Mouse (Mus musculus): ENCODE results near the gene Fkbp5. TPM values are rescaled to one million over a fixed set of nuclear protein-coding genes. Genes with fewer than 3 reads are reported as not detected.

The Fkbp5 gene
- polyA plus RNA-seq, 1 experiment from 2014 or later, result 26.6 TPM

GRCm38 (mm10) chr17:28521920-28522319 is 4.6 kb upstream of the Fkbp5 start:
- H3K27ac ChIP-seq (replicated peaks), result no peak overlapping the region
- H3K4me3 ChIP-seq, result peak overlapping the region; percentile 74
- no peaks in the 10 kb centered on the region for H3K9me3 ChIP-seq
- peak overlapping the region; percentile 95 for H3K4me2 ChIP-seq
- peaks cover 34% of the 10 kb centered on the region for H3K4me1 ChIP-seq (replicated peaks)
- H3K27me3 ChIP-seq, result peaks cover 51% of the 10 kb centered on the region
- no peak for ATAC-seq (ENCODE audit: low read depth)
- H3K9ac ChIP-seq, result 0 out of 2 replicates have a peak overlapping the region, but pooled peaks have one; percentile 89
- no peaks in the 10 kb centered on the region for H3K36me3 ChIP-seq
- 25% methylated on average over 6 of the region's 6 CpGs for WGBS

GRCm38 (mm10) chr17:28521071-28521726 is 3.9 kb upstream of the Fkbp5 start:
- Histone ChIP-seq H3K27me3 (peaks cover 54% of the 10 kb centered on the region), H3K4me2 (no peak overlapping the region), H3K4me3 (no peak overlapping the region), H3K36me3 (no peaks in the 10 kb centered on the region), H3K9me3 (no peaks in the 10 kb centered on the region), H3K4me1 (replicated peaks) (peaks cover 35% of the 10 kb centered on the region), H3K27ac (replicated peaks) (no peak overlapping the region), H3K9ac (no peak overlapping the region)
- no peak for ATAC-seq (ENCODE audit: low read depth)
- 59% methylated on average over 5 of the region's 5 CpGs for WGBS

- ATAC-seq (ENCODE audit: low read depth), result no peak
- 81% methylated on average over 4 of the region's 4 CpGs for WGBS
- H3K27me3 ChIP-seq, result peaks cover 58% of the 10 kb centered on the region
These were observed 3.2 kb upstream of the Fkbp5 start for GRCm38 (mm10) chr17:28520561-28520960.

GRCm38 (mm10) chr17:28519827-28520226 is 2.5 kb upstream of the Fkbp5 start:
- Histone ChIP-seq H3K9me3 (no peaks in the 10 kb centered on the region), H3K4me1 (replicated peaks) (peaks cover 35% of the 10 kb centered on the region), H3K4me3 (no peak overlapping the region), H3K4me2 (no peak overlapping the region), H3K36me3 (no peaks in the 10 kb centered on the region), H3K27me3 (peaks cover 62% of the 10 kb centered on the region), H3K27ac (replicated peaks) (no peak overlapping the region), H3K9ac (no peak overlapping the region)
- ATAC-seq (ENCODE audit: low read depth), result no peak
- 96% methylated on average over 3 of the region's 3 CpGs for WGBS

More at GRCm38 (mm10) chr17:28520561-28520960, 3.2 kb upstream of the Fkbp5 start:
- Histone ChIP-seq H3K4me3 (no peak overlapping the region), H3K4me1 (replicated peaks) (peaks cover 35% of the 10 kb centered on the region), H3K9ac (no peak overlapping the region), H3K9me3 (no peaks in the 10 kb centered on the region), H3K36me3 (no peaks in the 10 kb centered on the region), H3K4me2 (no peak overlapping the region), H3K27ac (replicated peaks) (no peak overlapping the region)

- no peak for ATAC-seq (ENCODE audit: low read depth)
- no peaks in the 10 kb centered on the region for H3K9me3 ChIP-seq
- H3K4me2 ChIP-seq, result peak overlapping the region; percentile 90
- H3K27ac ChIP-seq (replicated peaks), result no peak overlapping the region
- no peaks in the 10 kb centered on the region for H3K36me3 ChIP-seq
- H3K4me1 ChIP-seq (replicated peaks), result peaks cover 35% of the 10 kb centered on the region
- peaks cover 50% of the 10 kb centered on the region for H3K27me3 ChIP-seq
- WGBS, result 13% methylated on average over 8 of the region's 8 CpGs
- peak overlapping the region; percentile 46 for H3K4me3 ChIP-seq
- peak overlapping the region; percentile 75 for H3K9ac ChIP-seq
These were observed 1.3 kb upstream of the Fkbp5 start for GRCm38 (mm10) chr17:28518615-28519071.

GRCm38 (mm10) chr17:28517956-28518614 is 758 bp upstream of the Fkbp5 start:
- H3K36me3 ChIP-seq, result no peaks in the 10 kb centered on the region
- H3K4me1 ChIP-seq (replicated peaks), result peaks cover 30% of the 10 kb centered on the region
- peaks cover 47% of the 10 kb centered on the region for H3K27me3 ChIP-seq
- H3K9me3 ChIP-seq, result no peaks in the 10 kb centered on the region
- peak overlapping the region; percentile 90 for H3K4me2 ChIP-seq
- peak overlapping the region; percentile 46 for H3K4me3 ChIP-seq
- H3K9ac ChIP-seq, result peak overlapping the region; percentile 75
- peak; percentile 64 for ATAC-seq (ENCODE audit: low read depth)
- WGBS, result under 1% methylated on average over 45 of the region's 46 CpGs
- peak overlapping the region; percentile 81 for H3K27ac ChIP-seq (replicated peaks)

GRCm38 (mm10) chr17:28516881-28517280 is 446 bp downstream of the Fkbp5 start:
- no peak for ATAC-seq (ENCODE audit: low read depth)
- Histone ChIP-seq H3K4me2 (peak overlapping the region; percentile 90), H3K36me3 (no peaks in the 10 kb centered on the region), H3K9me3 (no peaks in the 10 kb centered on the region), H3K9ac (no peak overlapping the region), H3K4me3 (no peak overlapping the region), H3K4me1 (replicated peaks) (peaks cover 22% of the 10 kb centered on the region), H3K27ac (replicated peaks) (no peak overlapping the region), H3K27me3 (peaks cover 44% of the 10 kb centered on the region)
- WGBS, result 68% methylated on average over 4 of the region's 4 CpGs

- no peak overlapping the region for H3K4me2 ChIP-seq
- H3K27me3 ChIP-seq, result peaks cover 37% of the 10 kb centered on the region
- 66% methylated on average over 10 of the region's 10 CpGs for WGBS
- H3K9ac ChIP-seq, result no peak overlapping the region
- no peaks in the 10 kb centered on the region for H3K9me3 ChIP-seq
- H3K4me3 ChIP-seq, result no peak overlapping the region
- no peak overlapping the region for H3K27ac ChIP-seq (replicated peaks)
- H3K4me1 ChIP-seq (replicated peaks), result peaks cover 29% of the 10 kb centered on the region
- no peak for ATAC-seq (ENCODE audit: low read depth)
- H3K36me3 ChIP-seq, result no peaks in the 10 kb centered on the region
These were observed 1.6 kb downstream of the Fkbp5 start for GRCm38 (mm10) chr17:28515431-28516341.

- H3K9me3 ChIP-seq, result no peaks in the 10 kb centered on the region
- no peak for ATAC-seq (ENCODE audit: low read depth)
- no peak overlapping the region for H3K4me3 ChIP-seq
- no peak overlapping the region for H3K4me2 ChIP-seq
- H3K27ac ChIP-seq (replicated peaks), result no peak overlapping the region
- H3K27me3 ChIP-seq, result peaks cover 27% of the 10 kb centered on the region
- H3K4me1 ChIP-seq (replicated peaks), result peaks cover 35% of the 10 kb centered on the region
- H3K9ac ChIP-seq, result no peak overlapping the region
- H3K36me3 ChIP-seq, result no peaks in the 10 kb centered on the region
- 69% methylated on average over 5 of the region's 5 CpGs for WGBS
These were observed 2.8 kb downstream of the Fkbp5 start for GRCm38 (mm10) chr17:28514555-28514954.

GRCm38 (mm10) chr17:28513844-28514243 is 3.5 kb downstream of the Fkbp5 start:
- Histone ChIP-seq H3K27me3 (peaks cover 21% of the 10 kb centered on the region), H3K27ac (replicated peaks) (no peak overlapping the region), H3K9me3 (no peaks in the 10 kb centered on the region), H3K4me2 (no peak overlapping the region), H3K9ac (no peak overlapping the region), H3K4me1 (replicated peaks) (peaks cover 34% of the 10 kb centered on the region), H3K36me3 (no peaks in the 10 kb centered on the region), H3K4me3 (no peak overlapping the region)
- no peak for ATAC-seq (ENCODE audit: low read depth)
- 67% methylated on average over 7 of the region's 7 CpGs for WGBS

GRCm38 (mm10) chr17:28513337-28513736 is 4.0 kb downstream of the Fkbp5 start:
- Histone ChIP-seq H3K36me3 (no peaks in the 10 kb centered on the region), H3K4me1 (replicated peaks) (peaks cover 29% of the 10 kb centered on the region), H3K9me3 (no peaks in the 10 kb centered on the region), H3K4me2 (no peak overlapping the region), H3K9ac (no peak overlapping the region), H3K27me3 (peaks cover 18% of the 10 kb centered on the region), H3K27ac (replicated peaks) (no peak overlapping the region), H3K4me3 (no peak overlapping the region)
- no peak for ATAC-seq (ENCODE audit: low read depth)
- 79% methylated on average over 1 of the region's 1 CpGs for whole genome bisulfite sequencing

GRCm38 (mm10) chr17:28512696-28513095 is 4.6 kb downstream of the Fkbp5 start:
- ATAC-seq (ENCODE audit: low read depth), result no peak
- Histone ChIP-seq H3K4me3 (no peak overlapping the region), H3K9me3 (no peaks in the 10 kb centered on the region), H3K4me1 (replicated peaks) (peaks cover 23% of the 10 kb centered on the region), H3K4me2 (no peak overlapping the region), H3K9ac (0 out of 2 replicates have a peak overlapping the region, but pooled peaks have one; percentile 5), H3K36me3 (no peaks in the 10 kb centered on the region), H3K27ac (replicated peaks) (no peak overlapping the region), H3K27me3 (peaks cover 18% of the 10 kb centered on the region)
- WGBS, result 41% methylated on average over 6 of the region's 6 CpGs
